Mouse (Mus musculus): Measurements from ENCODE around the gene Pla2g4a. TPM values are rescaled to one million over a fixed set of nuclear protein-coding genes. Genes with fewer than 3 reads are reported as not detected.

The Pla2g4a gene
- polyA plus RNA-seq (2014; fragmentation: Nextera tagmentation; extraction: Ambion mirVana) = 42.7 and 44.4 TPM in 2 replicates

DNA sequence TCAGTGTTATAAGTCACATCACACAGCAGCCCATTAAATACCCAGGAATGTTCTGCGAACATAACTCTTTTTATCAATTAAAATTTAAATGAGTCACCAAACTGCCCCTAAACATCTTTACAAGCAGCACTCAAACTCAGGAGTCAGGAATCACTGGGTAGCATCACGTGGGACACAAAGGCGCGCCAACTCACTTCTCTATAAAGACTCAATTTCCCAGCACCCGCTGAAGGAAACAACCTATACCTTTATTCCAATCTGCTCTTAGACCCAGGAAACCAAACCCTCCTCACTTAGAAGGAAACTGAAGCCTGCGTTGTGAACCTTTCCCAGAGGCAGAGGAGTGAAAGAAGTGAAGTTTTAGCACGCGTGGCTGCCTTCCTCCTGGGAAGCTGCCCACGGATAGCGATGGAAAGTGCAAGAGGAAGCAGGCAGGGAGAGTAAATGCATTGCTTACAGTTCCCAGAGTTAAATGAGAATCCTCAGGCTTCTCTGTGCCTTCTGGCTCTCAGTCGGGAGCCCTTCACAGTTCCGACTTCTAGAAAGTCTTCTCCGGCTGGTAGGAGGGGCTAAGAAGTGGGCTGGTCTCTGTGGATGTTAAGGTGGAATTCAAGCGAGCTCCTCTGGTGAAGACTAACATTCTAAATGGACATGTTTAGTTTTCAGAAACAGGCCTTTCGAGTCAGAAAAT lies at the start of gene Pla2g4a:
TSS of gene Pla2g4a (minus strand) at position 557 of the 691 bp plus-strand sequence.
- Histone ChIP-seq H3K4me2 (replicated peaks; ENCODE audit: low read depth, low read length) (peak within 1 kb of the TSS; percentile 57), H3K4me1 (ENCODE audit: control insufficient read depth, insufficient read depth, low read length) (no peaks in the 10 kb centered on the region), H3K27me3 (ENCODE audit: control insufficient read depth, insufficient read depth, low read length) (no peaks in the 10 kb centered on the region), H3K4me3 (ENCODE audit: low read depth, low read length) (peak within 1 kb of the TSS; percentile 54), H3K36me3 (ENCODE audit: control insufficient read depth, insufficient read depth, low read length) (no peaks in the 10 kb centered on the region), H3K9ac (replicated peaks; ENCODE audit: low read depth, low read length) (peak within 1 kb of the TSS; percentile 43; the same call in 1 of the 2 replicates), H3K27ac (ENCODE audit: low read length) (peak within 1 kb of the TSS; percentile 92), H3K9me3 (ENCODE audit: control insufficient read depth, low read depth, low read length) (no peaks in the 10 kb centered on the region)
- 11% methylated on average over 15 of the region's 15 CpGs for WGBS
- peak; percentile 83 for ATAC-seq (ENCODE audit: insufficient number of reproducible peaks, insufficient read depth, low FRiP score, low read depth)

DNA sequence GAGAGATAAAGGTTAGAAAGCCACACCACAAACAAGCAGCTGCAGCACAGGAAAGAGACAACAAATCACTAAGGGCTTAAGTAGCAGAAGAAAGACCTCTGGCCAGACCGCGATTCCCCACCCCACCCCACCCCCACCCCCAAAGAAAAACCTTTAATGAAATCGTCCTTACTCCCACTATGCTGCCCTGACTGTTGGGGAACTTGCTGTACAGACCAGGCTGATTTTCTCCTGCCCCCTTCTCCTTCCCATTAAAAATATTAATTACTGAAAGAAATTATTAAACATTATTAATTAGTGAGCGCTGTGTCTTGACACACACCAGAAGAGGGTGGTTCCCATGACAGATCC lies 49.5 kb upstream of the Pla2g4a start:
- Histone ChIP-seq H3K4me1 (ENCODE audit: control insufficient read depth, insufficient read depth, low read length) (no peaks in the 10 kb centered on the region), H3K9ac (replicated peaks; ENCODE audit: low read depth, low read length) (no peak overlapping the region), H3K27ac (ENCODE audit: low read length) (no peak overlapping the region), H3K4me2 (replicated peaks; ENCODE audit: low read depth, low read length) (no peak overlapping the region), H3K36me3 (ENCODE audit: control insufficient read depth, insufficient read depth, low read length) (no peaks in the 10 kb centered on the region), H3K4me3 (ENCODE audit: low read depth, low read length) (no peak overlapping the region), H3K9me3 (ENCODE audit: control insufficient read depth, low read depth, low read length) (no peaks in the 10 kb centered on the region), H3K27me3 (ENCODE audit: control insufficient read depth, insufficient read depth, low read length) (no peaks in the 10 kb centered on the region)
- WGBS = 54% methylated on average over 4 of the region's 4 CpGs
- no peak for ATAC-seq (ENCODE audit: insufficient number of reproducible peaks, insufficient read depth, low FRiP score, low read depth)

DNA sequence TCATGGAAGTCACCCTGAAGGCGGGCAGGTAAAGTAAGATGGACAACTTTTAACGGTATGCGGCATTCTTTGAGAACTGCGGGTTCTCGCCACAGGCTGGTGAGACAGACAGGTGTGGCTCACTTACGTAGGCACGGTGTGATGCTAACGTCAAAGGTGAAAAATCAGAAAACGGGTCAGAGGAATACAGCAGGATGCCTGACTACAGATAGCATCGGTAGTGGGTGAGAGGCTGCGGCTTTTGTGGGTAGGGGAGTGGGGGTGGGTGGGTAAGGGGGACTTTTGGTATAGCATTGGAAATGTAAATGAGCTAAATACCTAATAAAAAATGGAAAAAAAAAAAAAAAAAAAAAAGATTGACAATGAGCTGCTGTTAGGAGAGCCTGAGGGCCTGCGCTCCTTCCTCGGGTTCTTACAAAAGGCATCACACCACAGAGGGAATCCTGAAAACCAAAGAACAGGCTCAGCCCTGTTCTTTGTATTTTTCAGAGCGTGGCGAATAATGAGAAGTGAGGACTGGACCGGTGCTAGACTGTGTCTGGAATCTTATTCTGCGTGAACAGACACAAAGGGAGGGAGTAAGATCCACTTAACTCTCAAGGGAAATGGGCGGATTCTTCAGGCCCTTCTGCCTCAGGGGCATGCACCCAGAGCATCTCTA lies 49.0 kb upstream of the Pla2g4a start:
- Histone ChIP-seq H3K4me2 (replicated peaks; ENCODE audit: low read depth, low read length) (no peak overlapping the region), H3K4me3 (ENCODE audit: low read depth, low read length) (no peak overlapping the region)
- WGBS = 88% methylated on average over 18 of the region's 18 CpGs

DNA sequence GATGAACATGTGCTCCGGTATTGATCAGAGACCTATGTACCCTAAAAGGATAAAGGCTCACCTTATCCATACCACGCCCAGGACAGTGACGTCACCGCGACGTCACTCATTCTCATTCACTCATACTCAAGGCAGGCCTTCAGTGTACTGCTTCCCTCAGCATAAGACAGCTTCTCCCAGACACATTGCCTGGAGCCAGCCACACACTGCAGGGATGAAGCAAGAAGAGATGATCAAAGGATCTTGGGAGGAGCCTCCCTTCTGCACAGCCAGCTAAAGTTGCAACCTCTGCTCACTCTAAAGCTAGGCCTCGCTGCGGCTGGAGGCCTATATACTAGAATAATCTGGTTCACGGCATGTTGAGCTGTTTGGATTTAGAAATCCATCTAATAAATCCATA lies 48.0 kb upstream of the Pla2g4a start:
- H3K4me1 ChIP-seq (ENCODE audit: control insufficient read depth, insufficient read depth, low read length) = no peaks in the 10 kb centered on the region
- H3K4me3 ChIP-seq (ENCODE audit: low read depth, low read length) = no peak overlapping the region
- H3K36me3 ChIP-seq (ENCODE audit: control insufficient read depth, insufficient read depth, low read length) = no peaks in the 10 kb centered on the region
- H3K9me3 ChIP-seq (ENCODE audit: control insufficient read depth, low read depth, low read length) = no peaks in the 10 kb centered on the region
- no peak overlapping the region for H3K9ac ChIP-seq (replicated peaks; ENCODE audit: low read depth, low read length)
- no peak overlapping the region for H3K27ac ChIP-seq (ENCODE audit: low read length)
- H3K27me3 ChIP-seq (ENCODE audit: control insufficient read depth, insufficient read depth, low read length) = no peaks in the 10 kb centered on the region
- WGBS = 82% methylated on average over 9 of the region's 9 CpGs
- H3K4me2 ChIP-seq (replicated peaks; ENCODE audit: low read depth, low read length) = no peak overlapping the region
- no peak for ATAC-seq (ENCODE audit: insufficient number of reproducible peaks, insufficient read depth, low FRiP score, low read depth)

More for the DNA sequence above, 49.0 kb upstream of the Pla2g4a start:
- Histone ChIP-seq H3K27me3 (ENCODE audit: control insufficient read depth, insufficient read depth, low read length) (no peaks in the 10 kb centered on the region), H3K9me3 (ENCODE audit: control insufficient read depth, low read depth, low read length) (no peaks in the 10 kb centered on the region), H3K27ac (ENCODE audit: low read length) (no peak overlapping the region), H3K9ac (replicated peaks; ENCODE audit: low read depth, low read length) (no peak overlapping the region), H3K4me1 (ENCODE audit: control insufficient read depth, insufficient read depth, low read length) (no peaks in the 10 kb centered on the region), H3K36me3 (ENCODE audit: control insufficient read depth, insufficient read depth, low read length) (no peaks in the 10 kb centered on the region)
- no peak for ATAC-seq (ENCODE audit: insufficient number of reproducible peaks, insufficient read depth, low FRiP score, low read depth)

DNA sequence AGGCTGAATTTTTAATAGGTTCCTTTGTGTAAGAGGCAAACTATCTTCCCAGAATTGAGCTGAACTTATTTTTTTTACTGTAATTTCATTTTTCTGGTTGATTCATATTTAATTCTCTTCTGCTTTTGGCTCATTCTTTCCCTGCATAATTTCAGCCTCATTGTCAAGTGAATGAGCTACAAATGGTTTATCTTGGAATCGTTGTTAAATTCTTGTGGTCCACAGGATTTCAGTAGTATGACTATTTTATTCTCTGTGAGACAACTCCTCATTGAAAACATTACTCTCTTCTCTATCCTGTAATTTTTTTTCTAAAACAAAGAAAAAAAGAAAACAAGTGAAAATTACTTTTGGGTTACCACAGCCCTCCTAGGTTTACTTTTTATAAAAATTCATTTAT lies 14.5 kb upstream of the Pla2g4a start:
- WGBS = 56% methylated on average over 1 of the region's 1 CpGs
- Histone ChIP-seq H3K36me3 (ENCODE audit: control insufficient read depth, insufficient read depth, low read length) (no peaks in the 10 kb centered on the region), H3K4me2 (replicated peaks; ENCODE audit: low read depth, low read length) (no peak overlapping the region), H3K27ac (ENCODE audit: low read length) (no peak overlapping the region), H3K4me1 (ENCODE audit: control insufficient read depth, insufficient read depth, low read length) (no peaks in the 10 kb centered on the region), H3K4me3 (ENCODE audit: low read depth, low read length) (no peak overlapping the region), H3K27me3 (ENCODE audit: control insufficient read depth, insufficient read depth, low read length) (no peaks in the 10 kb centered on the region), H3K9me3 (ENCODE audit: control insufficient read depth, low read depth, low read length) (no peaks in the 10 kb centered on the region), H3K9ac (replicated peaks; ENCODE audit: low read depth, low read length) (no peak overlapping the region)
- ATAC-seq (ENCODE audit: insufficient number of reproducible peaks, insufficient read depth, low FRiP score, low read depth) = no peak

DNA sequence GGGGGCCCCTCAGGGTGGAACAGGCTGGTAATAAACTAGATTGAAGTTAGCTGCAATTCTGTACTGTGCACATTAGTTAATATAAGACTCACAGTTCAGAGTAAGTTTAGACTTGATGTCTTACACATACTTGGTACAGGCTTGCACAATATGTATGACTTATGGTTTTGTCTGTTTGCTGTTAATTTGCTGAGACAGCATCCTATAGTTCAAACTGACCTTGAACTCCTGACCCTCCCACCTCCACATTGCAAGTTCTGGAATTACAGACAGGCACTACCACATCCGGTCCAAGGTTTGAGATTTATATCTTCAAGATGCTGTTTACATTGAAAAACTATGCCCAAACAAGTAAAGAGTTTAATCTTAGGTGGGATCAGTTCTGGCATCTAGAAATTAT lies 4.7 kb upstream of the Pla2g4a start:
- no peak overlapping the region for H3K27ac ChIP-seq (ENCODE audit: low read length)
- no peak overlapping the region for H3K4me2 ChIP-seq (replicated peaks; ENCODE audit: low read depth, low read length)
- H3K36me3 ChIP-seq (ENCODE audit: control insufficient read depth, insufficient read depth, low read length) = no peaks in the 10 kb centered on the region
- H3K4me1 ChIP-seq (ENCODE audit: control insufficient read depth, insufficient read depth, low read length) = no peaks in the 10 kb centered on the region
- no peaks in the 10 kb centered on the region for H3K9me3 ChIP-seq (ENCODE audit: control insufficient read depth, low read depth, low read length)
- WGBS = 51% methylated on average over 1 of the region's 1 CpGs
- H3K4me3 ChIP-seq (ENCODE audit: low read depth, low read length) = no peak overlapping the region
- ATAC-seq (ENCODE audit: insufficient number of reproducible peaks, insufficient read depth, low FRiP score, low read depth) = no peak
- H3K9ac ChIP-seq (replicated peaks; ENCODE audit: low read depth, low read length) = no peak overlapping the region
- H3K27me3 ChIP-seq (ENCODE audit: control insufficient read depth, insufficient read depth, low read length) = no peaks in the 10 kb centered on the region

DNA sequence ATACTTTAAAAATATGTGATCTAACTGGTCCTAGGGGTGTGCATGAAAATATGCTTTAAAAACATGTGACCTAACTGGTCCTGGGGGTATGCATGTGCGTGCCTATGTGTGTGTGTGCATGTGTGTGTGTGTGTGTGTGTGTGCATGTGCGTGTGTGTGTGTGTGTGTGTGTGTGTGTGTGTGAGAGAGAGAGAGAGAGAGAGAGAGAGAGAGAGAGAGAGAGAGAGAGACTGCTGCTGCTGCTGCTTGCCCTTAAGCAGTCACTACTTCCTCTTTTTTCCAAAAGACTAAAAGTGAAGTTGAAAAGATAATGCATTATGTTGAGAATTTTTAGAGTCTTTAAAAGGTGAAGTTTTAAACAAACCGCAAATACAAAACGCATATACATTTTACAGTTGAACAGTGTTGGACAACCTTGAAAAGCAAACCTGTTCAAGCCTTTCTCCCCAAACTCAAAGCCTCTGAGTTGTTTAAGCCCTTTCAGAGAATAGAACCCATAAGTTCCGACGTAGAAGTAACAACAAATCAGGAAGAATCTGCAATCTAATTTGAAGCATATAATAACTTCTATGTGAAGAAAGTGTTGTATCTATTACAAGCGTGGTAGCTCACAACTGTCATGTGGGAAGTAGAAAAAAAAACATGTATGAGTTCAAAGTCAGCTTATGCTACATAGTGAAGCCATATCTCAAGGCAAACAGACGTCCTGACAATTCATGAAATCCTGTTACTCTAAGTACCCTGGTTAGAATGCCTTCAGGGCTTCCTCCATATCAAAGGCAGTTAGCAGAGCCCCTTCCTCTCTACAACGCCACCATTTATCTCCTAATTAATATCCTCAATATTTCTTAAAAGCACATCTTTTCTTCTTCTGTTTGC lies 574 bp upstream of the Pla2g4a start:
- H3K4me1 ChIP-seq (ENCODE audit: control insufficient read depth, insufficient read depth, low read length) = no peaks in the 10 kb centered on the region
- H3K9me3 ChIP-seq (ENCODE audit: control insufficient read depth, low read depth, low read length) = no peaks in the 10 kb centered on the region
- peak; percentile 21; the same call in 1 of the 2 replicates for ATAC-seq (ENCODE audit: insufficient number of reproducible peaks, insufficient read depth, low FRiP score, low read depth)
- no peaks in the 10 kb centered on the region for H3K36me3 ChIP-seq (ENCODE audit: control insufficient read depth, insufficient read depth, low read length)
- peak overlapping the region; percentile 54 for H3K4me3 ChIP-seq (ENCODE audit: low read depth, low read length)
- peak overlapping the region; percentile 57 for H3K4me2 ChIP-seq (replicated peaks; ENCODE audit: low read depth, low read length)
- peak overlapping the region; percentile 92; the same call in 1 of the 2 replicates for H3K27ac ChIP-seq (ENCODE audit: low read length)
- no peak overlapping the region for H3K9ac ChIP-seq (replicated peaks; ENCODE audit: low read depth, low read length)
- WGBS = 53% methylated on average over 9 of the region's 9 CpGs
- H3K27me3 ChIP-seq (ENCODE audit: control insufficient read depth, insufficient read depth, low read length) = no peaks in the 10 kb centered on the region

DNA sequence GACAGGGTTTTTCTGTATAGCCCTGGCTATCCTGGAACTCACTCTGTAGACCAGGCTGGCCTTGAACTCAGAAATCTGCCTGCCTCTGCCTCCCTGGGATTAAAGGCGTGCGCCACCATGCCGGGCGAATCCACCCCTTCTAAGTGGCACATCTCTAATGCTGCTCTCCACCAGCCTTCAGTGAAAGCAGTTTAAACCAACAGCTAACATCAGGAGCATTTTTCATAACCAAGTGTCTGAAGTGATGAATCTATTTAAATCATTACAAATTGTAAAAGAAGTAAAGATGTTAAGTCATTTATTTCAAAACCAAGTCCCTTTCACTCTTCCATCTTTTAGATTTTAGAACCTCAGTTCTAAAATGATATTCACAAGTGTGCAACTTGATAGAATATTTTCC lies 839 bp downstream of the Pla2g4a start:
- Histone ChIP-seq H3K27ac (ENCODE audit: low read length) (no peak overlapping the region), H3K4me2 (replicated peaks; ENCODE audit: low read depth, low read length) (peak overlapping the region; percentile 57), H3K4me1 (ENCODE audit: control insufficient read depth, insufficient read depth, low read length) (no peaks in the 10 kb centered on the region), H3K27me3 (ENCODE audit: control insufficient read depth, insufficient read depth, low read length) (no peaks in the 10 kb centered on the region), H3K36me3 (ENCODE audit: control insufficient read depth, insufficient read depth, low read length) (no peaks in the 10 kb centered on the region), H3K9me3 (ENCODE audit: control insufficient read depth, low read depth, low read length) (no peaks in the 10 kb centered on the region), H3K4me3 (ENCODE audit: low read depth, low read length) (peak overlapping the region; percentile 54), H3K9ac (replicated peaks; ENCODE audit: low read depth, low read length) (no peak overlapping the region)
- no peak for ATAC-seq (ENCODE audit: insufficient number of reproducible peaks, insufficient read depth, low FRiP score, low read depth)
- 87% methylated on average over 4 of the region's 4 CpGs for WGBS
